Mouse (Mus musculus) right cerebral cortex, postnatal 4 days (tissue): ENCODE results near the gene Fgfr4.

Source experiments
- DNase-seq: peaks from one replicate; pipeline ENCODE4 v3.0.0-alpha.2; 2022

Fgfr4 gene

GRCm38 (mm10) chr13:55152621-55153415 lies at the start of gene Fgfr4:
Gene Fgfr4, plus strand, starts transcription at chr13:55152640.
- DNase-seq: no peak

DNA sequence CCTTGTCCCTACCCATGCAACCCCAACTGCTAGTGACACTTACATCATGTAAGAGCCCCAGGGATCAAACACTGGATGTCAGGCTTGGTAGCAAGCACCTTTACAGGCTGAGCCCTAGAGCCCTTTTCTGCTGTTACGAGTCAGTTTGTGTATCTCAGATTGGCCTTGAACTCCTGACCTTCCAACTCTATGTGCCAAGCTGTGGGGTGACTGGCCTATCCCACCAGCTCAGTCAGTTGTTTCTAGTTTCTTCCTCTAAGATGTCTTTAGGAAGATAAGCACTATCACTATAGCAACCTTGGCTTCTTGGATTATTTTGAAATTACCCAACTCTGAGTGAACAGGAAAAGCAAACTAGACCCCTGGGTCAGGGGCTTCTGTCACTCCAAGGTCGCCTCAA lies 49.1 kb upstream of the Fgfr4 start:
- DNase-seq: no peak

GRCm38 (mm10) chr13:55105045-55105952 lies 47.1 kb upstream of the Fgfr4 start, which contains the start of gene Zfp346:
Gene Zfp346, plus strand, starts transcription at chr13:55105311.
- DNase-seq: peak; percentile 92

DNA sequence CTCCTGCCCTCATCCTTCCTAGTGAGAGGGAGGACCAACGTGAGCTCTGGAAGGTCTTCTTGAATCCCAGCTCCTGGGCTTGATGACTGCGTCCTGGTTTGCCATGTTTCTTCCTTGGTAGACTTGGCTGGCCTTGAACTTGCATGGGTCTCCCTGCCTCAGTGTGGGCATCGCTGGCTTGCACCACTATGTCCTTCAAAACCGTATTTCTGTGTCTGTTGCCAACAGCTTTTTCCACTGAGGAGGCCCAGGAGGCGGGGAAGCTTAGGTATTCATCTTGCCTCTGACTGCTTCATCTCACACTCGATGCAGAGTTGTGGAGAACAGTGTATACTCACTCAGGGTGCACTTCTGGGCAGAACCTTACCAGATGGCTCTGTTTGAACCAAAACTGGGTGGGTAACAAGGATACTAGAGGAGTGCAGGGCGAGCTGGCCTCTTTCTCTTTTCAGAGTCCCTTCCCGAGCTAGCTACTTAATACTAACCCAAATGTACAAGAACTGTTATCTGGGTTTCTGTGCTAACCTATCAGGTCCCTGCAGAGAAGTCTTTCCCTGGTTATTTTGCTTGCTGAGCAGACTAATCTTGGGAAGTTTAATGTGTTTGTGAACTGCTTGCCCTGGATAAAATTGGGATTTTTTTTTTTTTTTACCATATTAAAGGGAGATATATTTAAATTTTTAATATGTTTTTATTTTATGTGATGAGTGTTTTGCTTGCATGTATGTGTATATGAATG lies 46.3 kb upstream of the Fgfr4 start:
- peak; percentile 5 for DNase-seq

GRCm38 (mm10) chr13:55107116-55107515 lies 45.3 kb upstream of the Fgfr4 start:
- no peak for DNase-seq

DNA sequence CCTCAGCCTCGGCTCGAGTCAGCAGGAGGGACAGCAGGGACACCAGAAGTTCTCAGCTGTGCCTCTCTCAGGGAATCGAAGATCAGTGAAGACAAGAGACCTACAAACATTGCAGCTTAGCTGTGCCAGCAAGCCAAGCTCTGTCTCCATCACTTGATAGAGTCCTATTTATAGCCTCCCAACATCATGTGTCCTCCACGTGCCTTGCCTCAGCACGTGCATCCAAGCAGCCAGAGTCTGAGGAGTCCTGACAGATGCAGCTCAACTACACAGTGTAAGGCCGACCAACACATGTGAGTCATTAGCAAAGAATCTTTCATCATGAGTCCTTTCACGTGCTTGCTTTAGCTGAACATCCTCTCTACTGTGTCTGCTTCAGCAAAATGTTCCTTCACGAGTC lies 44.7 kb upstream of the Fgfr4 start:
- DNase-seq: no peak

GRCm38 (mm10) chr13:55114375-55114774 lies 38.1 kb upstream of the Fgfr4 start:
- no peak for DNase-seq

DNA sequence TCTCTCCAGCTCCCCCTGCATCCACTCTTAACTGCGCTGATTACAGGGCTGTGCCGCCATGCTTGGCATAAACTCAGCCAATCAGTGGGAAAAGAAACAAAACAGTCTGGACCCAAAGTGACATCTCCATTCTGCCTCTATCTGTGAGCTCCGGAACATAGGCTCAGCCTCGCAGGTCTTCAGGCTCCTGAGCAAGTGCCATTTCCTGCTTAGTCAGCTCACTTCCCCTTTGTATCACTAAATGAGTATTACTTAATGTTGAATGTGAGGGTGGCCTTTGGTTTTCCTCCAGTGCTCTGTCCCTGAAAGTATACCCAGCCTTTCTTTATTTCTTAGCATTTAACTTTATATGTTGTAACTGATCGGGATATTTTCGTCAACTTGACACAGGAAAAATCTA lies 27.5 kb upstream of the Fgfr4 start:
- DNase-seq: no peak

GRCm38 (mm10) chr13:55133448-55133847 lies 19.0 kb upstream of the Fgfr4 start, which contains the start of gene Gm17617:
Gene Gm17617, minus strand, starts transcription at chr13:55133548.
- DNase-seq: no peak

DNA sequence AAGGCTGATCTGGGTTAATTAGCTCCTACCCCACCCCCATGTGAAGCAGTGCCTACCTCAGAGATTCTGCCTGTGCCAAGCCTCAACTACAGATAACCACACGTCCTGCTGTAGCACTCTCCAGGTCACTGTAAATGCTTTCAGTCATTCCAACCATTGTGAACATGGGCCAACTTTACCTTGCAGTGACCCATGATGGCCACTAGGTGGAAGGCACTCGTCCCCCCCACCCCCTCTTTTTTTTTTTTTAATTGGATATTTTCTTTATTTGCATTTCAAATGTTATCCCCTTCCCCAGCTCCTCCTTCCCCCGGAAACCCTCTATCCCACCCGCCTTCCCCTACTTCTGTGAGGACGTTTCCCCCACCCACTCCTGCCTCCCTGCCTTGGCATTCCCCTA lies 17.1 kb upstream of the Fgfr4 start:
- no peak for DNase-seq

DNA sequence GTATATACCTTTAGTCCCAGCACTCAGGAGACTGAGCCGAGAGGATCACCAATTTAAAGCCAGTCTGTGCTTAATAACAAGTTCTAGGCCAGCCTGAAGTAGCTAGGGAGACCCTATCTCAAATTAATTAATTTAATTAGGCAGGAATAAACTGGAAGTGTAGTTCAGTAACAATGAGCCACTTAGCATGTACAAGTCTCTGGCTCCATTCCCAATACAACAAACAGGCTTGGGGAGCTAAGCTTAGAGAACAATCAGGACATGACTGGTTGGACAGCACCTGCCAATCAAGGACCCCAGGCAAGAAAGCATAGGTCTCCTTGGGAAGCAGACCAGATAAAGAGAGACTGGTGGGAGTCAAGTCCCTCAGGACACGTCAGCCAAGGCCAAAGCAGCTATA lies 12.2 kb upstream of the Fgfr4 start:
- no peak for DNase-seq

DNA sequence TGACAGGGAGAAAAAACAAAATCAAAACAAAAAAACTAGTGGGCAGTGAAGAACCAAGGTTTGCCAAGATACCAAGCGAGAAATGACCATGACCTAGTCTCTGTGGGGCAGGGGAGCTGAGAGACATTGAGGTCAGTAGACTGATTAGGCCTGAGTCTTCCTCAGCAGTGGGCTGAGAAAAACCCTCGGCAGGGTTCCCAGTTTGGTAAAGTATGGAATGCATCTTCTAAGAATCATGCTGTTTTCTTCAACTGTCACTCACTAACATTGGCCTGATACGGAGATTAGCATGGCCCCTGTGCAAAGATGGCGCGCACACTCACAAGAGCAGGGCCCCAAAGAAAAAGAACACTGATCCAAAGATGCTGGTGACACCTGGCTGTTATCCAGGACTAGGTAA lies 1.5 kb downstream of the Fgfr4 start:
- no peak for DNase-seq

GRCm38 (mm10) chr13:55162365-55162764 lies 9.9 kb downstream of the Fgfr4 start:
- no peak for DNase-seq

DNA sequence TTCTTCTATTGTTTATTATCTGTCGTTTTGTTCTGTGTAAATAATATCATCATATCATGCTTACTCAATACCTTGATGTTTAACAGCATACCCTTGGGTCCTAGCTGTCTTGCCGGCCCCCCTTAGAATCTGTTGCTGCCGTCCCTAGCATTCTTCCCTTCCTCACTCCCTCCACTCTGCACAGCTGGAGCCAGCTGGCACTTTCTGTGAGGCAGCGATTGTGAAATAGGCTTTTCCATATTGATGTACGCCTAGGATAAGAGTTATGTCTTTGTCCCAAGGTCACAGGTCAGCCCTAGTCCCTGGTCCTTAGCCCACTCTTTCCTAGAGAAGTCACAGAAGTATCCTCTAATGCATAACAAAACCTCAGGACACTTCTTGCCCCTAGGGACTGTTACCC lies 11.1 kb downstream of the Fgfr4 start:
- DNase-seq: no peak

- DNase-seq: no peak
Observed at GRCm38 (mm10) chr13:55165831-55166339, 13.4 kb downstream of the Fgfr4 start.

DNA sequence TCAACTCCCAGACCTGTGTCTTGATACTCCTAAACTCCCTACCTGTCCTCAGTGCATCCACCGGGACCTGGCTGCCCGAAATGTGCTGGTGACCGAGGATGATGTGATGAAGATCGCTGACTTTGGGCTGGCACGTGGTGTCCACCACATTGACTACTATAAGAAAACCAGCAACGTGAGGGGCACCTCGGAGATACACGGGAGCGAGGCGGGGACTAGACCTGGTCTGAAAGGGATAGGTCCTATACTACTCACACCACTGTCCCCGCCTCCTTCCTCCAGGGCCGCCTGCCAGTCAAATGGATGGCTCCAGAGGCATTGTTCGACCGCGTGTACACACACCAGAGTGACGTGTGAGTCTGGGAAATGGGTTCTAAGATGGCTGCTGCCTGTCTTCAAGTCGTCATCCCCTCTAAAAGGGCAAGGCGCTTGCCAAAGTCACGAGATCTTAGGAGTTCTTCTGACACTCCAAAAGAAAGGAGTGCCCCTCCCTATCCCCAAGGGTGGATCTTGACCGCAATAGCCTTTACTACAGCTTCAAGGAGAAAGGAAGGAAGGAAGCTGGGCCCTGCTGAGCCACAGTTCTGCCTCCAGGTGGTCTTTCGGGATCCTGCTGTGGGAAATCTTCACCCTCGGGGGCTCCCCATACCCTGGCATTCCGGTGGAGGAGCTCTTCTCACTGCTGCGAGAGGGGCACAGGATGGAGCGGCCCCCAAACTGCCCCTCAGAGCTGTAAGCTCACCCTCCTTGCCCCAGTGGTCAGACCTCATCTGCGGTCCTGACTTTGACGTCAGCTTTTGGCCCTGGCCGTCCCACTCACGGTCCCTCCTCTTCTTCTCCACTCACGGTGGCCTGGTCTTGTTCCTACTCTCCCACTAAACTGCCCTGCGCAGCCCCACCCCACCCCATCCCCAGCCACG lies 14.6 kb downstream of the Fgfr4 start:
- no peak for DNase-seq

DNA sequence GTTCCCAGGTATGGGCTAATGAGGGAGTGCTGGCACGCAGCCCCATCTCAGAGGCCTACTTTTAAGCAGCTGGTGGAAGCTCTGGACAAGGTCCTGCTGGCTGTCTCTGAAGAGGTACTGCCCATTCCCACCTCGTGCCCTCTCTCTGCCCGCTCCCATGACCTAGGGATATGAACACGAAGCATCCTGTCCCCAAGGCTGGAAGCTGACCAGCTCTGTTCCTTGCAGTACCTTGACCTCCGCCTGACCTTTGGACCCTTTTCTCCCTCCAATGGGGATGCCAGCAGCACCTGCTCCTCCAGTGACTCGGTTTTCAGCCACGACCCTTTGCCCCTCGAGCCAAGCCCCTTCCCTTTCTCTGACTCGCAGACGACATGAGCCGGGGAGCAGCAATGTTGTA lies 15.4 kb downstream of the Fgfr4 start:
- no peak for DNase-seq

DNA sequence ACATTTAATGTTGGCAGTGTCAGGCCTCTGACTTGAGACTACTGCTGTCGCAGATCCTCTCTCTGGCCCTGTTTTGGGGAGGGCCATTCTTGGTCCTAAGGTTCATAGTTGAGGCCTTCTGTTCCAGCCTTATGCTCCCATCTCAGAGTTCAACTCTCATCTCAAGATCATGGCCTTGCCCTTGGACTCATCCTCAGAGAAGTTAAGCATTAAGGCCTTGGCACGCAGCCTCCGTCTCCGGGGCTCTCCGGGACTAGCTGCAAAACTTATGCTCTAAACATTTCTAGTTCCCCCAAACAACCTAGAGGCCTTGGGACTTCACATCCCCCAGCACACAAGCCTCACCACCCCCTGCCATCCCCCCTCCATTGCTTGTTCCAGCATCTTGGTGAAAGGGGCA lies 15.8 kb downstream of the Fgfr4 start:
- DNase-seq: no peak

GRCm38 (mm10) chr13:55168958-55169369 lies 16.5 kb downstream of the Fgfr4 start:
- no peak for DNase-seq

GRCm38 (mm10) chr13:55171517-55172335 lies 19.3 kb downstream of the Fgfr4 start:
- DNase-seq: peak; percentile 57

GRCm38 (mm10) chr13:55172336-55172770 lies 19.9 kb downstream of the Fgfr4 start:
- DNase-seq: no peak
